Mouse (Mus musculus) central nervous system, embryonic 14 days (tissue): ENCODE measurements around the gene Gm10424. TPM values are rescaled to one million over a fixed set of nuclear protein-coding genes. Genes with fewer than 3 reads are reported as not detected.

Source experiments
- polyA plus RNA-seq: library from polyadenylated mRNA; depleted of rRNA; stranded (reverse); fragments of >200 nt; gene quantifications from 2 replicates; pipeline ENCODE4 v1.2.3, GENCODE M21; 2012; rRNA removed

Gene Gm10424
- polyA plus RNA-seq, result not detected in 2 replicates

GRCm38 (mm10) chr5:95272668-95273067 lies at the start of gene Gm10424:
TSS of gene Gm10424 (minus strand) at chr5:95272768.

GRCm38 (mm10) chr5:95305611-95306010 lies 33.0 kb upstream of the Gm10424 start, which contains the start of gene Gm3259:
TSS of gene Gm3259 (plus strand) at chr5:95305911.

Other genes starting within 250 kb of the Gm10424 start
- gene Gm7942, start 165.8 kb downstream of the Gm10424 start, polyA plus RNA-seq, result not detected in 2 replicates
- gene Gm16513, start 90.1 kb downstream of the Gm10424 start, polyA plus RNA-seq, result not detected in 2 replicates
- gene Gm3259, start 33.1 kb upstream of the Gm10424 start, polyA plus RNA-seq, result not detected in 2 replicates
- gene D5Ertd577e, start 184.0 kb upstream of the Gm10424 start, polyA plus RNA-seq, result not detected in 2 replicates
- gene Gm3286, start 238.0 kb upstream of the Gm10424 start, polyA plus RNA-seq, result not detected in 2 replicates